Mouse (Mus musculus): Measurements from ENCODE around the gene Cga.

Gene Cga

DNA sequence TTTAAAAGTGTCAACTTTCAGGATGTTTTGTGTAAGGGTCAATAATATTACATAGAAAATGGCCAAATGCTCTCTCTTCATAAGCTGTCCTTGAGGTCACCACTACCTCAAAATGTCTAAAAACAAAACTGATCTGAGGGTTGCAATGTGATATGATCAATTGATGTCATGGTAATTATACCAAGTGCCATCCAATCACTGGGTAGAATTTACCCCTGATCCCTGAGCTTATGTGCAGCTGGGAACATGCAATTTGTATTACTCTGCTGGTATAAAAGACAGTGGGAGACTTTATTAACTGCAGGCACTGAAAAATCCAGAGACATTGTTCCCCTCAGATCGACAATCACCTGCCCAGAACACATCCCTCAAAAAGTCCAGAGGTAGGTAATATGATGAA is at the start of gene Cga:
Gene Cga (plus strand): TSS at position 301 of the 400 bp plus-strand sequence.
- no peak for DNase-seq

DNA sequence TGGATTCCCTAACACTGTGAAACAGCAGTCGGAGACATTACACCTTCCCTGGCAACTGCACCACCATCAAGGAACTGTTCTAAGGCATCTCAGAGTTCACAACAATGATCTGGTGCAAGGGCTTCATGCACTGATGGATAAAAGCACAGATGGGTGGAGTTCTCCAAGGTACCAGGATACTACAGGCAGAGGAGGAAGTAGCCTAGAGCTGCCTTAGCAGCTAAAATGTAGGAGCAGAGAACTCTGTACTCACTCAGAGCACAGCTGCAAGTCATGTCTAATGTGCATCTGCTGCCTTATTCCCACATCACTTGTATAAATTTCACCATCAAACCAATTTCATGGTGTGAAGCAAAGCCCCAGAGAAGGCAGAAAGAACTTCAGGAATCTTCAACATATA is 49.7 kb upstream of the Cga start:
- DNase-seq = no peak

DNA sequence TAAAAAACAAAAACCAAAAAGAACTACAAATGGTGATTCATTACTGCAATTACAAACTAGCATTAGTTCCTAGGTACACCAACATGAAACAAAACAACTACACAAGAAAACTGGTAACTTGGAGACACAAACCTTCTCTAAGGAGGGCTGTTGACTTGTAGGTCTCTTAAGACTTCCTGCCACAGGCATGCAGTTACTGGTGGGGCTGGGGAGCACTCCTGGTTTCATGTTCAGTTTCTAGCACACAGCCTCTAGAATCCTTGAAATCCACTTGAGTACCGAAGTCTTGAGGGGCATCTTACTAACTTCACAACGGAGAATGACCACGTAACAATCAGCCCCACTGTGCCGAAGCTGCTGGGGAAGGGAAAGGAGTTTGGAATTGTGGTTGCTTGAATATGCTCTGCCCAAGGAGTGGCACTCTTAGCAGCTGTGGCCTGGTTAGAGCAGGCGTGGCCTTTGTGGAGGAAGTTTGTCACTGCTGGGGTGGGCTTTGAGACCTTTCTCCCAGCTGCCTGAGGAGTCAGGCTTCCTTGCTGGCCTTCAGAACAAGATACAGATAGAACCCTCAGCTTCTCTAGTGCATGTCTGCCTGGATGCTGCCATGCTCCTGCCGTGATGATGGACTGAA is 45.8 kb upstream of the Cga start:
- DNase-seq = no peak

DNA sequence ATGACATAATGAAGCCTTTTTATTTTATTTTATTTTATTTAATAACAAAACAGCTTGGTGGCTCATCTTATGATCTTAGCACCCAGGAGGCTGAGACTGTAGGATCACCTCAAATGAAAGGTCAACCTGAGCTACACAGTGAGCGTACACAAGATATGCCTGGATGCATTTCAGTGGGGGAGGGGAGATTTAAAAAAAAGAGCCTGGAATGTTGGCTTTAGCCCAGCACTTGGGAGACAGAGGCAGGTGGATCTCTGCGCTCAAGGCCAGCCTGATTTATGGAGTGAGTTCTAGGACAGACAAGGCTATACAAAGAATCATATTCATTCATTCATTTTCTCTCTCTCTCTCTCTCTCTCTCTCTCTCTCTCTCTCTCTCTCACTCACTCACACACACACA is 43.4 kb upstream of the Cga start:
- no peak for DNase-seq

DNA sequence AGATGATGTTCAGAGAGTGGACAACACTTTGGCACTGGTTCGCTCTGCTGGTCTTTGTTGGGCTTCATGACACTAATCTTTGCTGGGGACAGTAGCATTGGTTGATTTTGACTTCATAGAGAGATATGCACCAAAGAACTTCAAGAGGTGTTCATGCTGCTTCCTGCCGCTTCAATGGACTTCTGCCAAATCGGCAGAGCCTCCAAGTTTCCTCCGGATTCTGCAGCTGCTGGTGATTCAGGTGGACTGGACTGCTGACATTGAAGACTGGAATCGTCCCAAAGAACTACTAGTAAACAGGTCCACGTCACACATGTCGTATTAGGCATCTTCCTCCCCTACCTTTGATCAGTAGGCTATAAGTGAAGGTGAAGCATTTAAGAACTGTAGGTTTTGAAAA is 41.5 kb upstream of the Cga start:
- DNase-seq = no peak

DNA sequence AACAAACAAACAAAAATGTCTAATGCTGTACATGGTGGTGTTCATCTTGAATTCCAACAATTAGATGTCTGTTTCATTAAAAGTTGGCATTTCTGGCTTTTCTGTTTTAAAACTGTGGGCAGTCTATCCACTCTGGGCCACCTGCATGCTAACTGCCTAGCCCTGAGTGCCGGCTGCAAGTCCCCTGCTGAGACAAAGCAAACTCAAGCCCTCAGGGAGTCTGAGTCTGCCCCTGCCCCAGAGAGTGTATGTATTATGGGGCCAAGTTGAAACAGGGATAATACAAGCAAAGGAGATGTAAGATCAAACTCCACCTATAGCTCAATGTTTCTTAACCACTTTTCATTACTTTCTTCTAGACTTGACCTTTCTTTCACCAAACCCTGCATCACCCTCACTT is 37.6 kb upstream of the Cga start:
- DNase-seq = no peak

DNA sequence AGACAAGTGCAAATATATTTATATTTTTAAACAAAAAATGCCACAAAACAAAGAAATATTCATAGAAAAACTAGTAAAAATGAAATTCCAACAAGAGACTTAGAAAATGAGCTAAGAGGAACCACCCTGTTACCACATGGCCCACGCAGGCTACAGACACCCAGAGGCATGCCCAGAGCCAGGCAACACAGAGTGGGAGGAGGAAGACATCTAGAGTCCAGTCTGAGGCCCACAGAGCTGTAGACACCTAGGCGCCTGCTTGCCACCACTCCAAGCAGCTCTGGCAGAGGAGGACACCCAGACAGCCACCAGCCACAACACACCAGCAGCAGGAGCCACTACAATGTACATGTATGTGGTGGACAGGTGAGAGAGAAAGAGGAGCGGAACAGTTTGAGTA is 34.7 kb upstream of the Cga start:
- DNase-seq = no peak

DNA sequence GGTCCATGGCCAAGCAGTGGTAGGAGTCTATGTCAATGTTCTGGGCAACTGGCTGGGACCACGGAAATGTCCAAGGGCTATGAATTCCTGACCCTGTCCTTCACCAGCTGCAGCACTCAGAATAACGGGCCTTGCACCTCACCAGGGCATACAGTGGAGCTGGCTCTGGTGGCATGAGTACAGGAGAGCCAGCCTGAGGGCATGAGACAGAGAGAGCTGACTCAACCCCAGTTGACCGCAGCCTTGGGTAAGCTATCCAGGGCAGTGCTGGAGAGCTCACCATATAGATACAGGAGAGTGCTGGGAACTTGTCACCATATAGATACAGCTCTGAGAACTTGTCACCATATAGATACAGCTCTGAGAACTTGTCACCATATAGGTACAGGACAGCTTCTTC is 34.2 kb upstream of the Cga start:
- DNase-seq = no peak

DNA sequence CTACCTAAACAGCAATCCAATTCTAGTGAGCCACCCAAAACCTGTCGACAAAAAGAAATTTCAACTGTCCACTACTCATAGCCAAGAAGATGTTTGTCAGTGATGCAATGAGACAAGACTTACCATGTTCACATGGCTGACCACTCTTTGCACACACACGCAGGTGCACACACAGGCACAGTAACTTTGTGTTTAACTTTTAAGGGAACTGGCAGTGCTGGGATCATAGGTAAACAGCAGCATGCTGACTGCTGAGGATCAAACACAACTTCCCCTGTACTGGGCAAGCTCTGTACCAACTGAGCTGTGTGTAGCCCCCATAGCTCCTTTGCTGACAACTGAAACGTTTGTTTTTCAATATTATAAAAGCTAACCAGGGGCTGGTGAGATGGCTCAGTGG is 32.1 kb upstream of the Cga start:
- DNase-seq = no peak

DNA sequence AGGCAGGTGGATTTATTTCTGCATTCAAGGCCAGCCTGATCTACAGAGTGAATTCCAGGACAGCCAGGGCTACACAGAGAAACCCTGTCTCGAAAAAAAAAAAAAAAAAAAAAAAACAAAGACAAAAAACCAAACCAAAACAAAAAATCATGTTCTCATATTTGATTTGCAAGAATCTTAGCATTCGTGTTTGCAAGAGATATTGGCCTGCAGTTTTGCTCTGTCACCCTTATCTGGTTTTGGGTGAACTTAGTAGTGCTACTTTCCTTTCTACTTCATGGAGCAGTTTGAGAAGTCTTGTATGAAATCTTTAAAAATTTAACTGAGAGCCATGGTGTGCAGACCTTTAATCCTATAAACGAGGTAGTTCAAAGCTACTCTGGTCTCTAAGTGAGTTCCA is 23.8 kb upstream of the Cga start:
- DNase-seq = no peak

DNA sequence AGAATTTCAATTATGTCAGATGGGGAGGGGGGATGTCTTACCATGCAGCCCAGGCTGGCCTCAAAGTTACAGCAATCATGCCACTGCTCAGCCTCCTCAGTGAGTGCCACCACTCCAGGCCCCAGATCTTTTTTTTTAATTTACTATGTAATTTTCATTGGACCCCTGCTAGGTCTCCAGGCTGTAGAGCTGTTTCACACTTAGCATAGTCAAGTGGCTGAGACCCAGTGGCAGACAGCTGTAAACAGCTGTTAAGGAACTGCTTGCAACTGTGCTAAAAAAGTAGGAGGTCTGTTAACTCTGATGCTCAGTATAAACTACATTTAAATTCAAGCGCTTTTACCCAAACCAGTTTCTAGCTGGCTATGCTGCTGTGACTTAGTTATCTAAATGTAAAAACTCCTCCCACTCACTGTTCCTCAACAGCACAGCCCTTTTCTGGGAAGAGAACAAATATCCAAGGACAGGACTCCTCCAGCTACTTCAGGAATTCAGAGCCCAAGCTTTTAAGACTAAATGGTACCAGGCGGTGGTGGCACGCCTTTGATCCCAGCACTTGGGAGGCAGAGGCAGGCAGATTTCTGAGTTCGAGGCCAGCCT is 20.6 kb upstream of the Cga start:
- no peak for DNase-seq

DNA sequence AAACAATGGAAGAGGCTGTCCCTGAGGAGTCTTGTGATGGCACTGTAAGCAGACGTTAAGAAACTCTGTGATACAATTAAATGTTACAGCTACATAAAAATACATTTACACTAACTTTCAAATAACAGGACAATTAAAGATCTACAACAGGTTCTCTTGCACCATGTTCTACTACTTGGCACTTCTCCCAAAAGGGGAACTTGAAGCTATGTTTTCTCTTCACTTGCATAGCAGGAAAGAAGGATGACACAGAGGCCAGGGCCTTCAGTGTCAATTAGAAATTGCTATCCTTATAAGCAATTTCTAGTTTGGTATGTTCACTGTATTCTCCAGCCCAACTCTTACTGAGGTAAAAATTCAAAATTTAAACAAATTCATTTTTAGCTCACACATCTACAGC is 19.3 kb upstream of the Cga start:
- DNase-seq = no peak

DNA sequence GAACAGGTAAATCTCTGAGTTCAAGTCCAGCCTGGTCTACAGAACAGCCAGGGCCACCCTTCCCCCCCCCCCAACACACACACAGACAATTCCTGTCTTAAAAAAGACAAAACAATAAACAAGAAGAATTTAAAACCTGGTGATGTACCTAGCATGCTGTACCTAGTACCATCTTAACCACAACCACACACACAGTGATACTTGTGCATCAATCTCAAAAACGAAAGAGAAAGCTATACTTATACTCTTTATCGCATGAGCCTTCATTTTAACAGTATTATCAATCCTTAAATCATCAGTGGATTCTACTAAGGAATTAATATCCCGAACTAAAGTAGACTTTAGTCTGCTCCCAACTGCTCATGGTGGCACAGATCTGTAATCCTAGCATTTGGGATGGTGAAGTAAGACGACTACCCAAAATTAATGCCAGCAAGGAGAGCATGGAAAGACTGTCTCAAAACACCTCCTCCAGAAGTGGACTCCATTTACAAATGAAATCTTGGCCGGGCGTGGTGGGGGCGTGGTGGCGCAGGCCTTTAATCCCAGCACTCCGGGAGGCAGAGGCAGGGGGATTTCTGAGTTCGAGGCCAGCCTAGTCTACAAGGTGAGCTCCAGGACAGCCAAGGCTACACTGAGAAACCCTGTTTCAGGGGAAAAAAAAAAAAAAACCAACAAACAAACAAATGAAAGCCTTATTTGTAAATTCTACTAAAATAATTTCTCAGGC is 12.5 kb upstream of the Cga start:
- no peak for DNase-seq

DNA sequence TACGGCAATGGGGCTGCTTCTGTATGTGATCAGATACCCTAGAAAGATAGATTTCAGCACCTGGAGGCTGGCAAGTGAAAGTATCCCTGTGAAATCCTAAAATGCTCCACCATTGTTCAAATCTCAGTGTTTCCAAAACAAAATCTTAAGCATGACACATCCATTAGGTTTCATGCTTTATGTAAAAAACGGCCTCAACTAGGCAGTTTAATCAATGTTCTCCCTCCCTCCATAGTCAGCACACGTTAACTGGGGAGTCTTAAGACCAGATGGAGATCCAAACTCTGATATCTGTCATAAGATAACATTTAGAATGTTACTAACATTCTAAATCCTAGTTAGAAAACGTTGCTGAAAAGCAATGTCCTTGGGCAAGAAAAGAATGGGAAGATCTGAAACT is 11.7 kb upstream of the Cga start:
- DNase-seq = no peak

DNA sequence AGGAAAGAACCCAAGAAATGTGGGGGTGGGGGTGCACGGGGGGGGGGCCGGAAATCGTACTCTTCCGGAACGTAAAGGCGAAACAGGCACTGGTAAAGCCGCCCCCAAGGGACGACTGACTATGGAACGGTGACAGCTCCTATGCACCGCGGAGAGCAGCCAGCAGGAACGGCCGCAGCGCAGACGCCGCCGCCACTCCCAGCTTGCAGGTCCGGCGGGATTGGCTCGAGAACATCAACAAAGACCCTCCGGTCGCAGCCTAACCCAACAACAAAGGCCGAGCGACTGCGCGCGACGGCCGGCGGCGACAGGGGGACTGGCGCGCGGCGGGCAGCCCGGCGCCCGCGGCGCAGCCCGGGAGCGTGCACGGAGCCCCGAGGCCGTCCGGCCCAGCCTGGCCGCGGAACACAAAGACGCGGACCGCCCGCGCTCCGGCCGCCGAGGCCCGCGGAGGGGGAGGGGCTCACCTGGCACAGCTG is 11.2 kb upstream of the Cga start:
- no peak for DNase-seq

DNA sequence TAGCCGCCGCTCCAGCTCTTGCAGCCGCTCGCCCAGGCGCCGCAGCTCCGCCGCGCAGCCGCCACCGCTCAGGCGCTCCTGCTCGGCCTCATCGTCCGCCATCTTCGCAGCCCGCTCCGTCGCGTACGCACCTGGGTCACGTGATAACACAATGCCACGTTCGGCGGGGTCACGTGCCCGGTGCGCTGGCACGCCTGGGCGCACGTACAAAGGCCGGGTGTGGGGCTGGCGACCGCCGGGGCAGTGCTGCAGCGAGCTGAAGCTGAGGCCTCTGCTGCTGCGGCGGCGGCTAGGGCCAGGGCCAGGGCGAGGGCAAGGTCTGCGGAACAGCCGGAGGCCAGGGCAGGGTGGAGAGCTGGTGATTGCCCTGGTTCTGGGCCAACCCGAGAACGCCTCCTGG is 10.8 kb upstream of the Cga start, which contains the start of gene Zfp292:
Gene Zfp292 (minus strand): TSS at position 143 of the 400 bp plus-strand sequence.
- peak; percentile 97 for DNase-seq

DNA sequence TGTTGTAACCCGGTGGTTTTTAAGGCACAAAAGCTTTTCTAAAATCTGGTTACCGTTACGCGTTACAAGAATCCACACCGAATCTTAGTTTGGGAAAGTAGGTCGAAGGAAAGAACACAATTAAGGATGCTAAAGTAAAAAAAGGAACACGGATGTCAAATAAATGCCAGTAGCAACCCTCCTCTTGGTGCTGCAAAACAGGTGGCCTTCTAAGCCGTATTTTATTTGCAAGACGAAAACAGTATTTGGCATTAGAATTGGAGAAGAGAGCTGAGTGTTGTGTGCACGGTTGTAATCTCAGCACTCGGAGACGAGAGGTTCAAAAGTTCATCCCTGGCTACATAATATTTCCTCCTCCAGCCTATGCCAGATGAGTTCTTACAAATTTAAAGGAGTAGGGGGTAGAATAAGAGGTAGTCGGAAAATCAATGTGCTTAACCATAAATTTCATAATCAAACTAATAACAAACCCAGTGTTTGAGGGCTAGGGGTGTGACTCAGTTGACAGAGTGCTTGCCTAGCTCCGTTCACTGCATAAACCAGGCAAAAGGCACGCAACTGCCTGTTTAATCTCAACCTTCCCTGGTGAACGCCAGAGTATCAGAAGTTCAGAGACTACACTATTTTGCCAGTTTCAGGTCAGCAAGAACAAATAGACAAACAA is 10.1 kb upstream of the Cga start:
- DNase-seq = no peak

DNA sequence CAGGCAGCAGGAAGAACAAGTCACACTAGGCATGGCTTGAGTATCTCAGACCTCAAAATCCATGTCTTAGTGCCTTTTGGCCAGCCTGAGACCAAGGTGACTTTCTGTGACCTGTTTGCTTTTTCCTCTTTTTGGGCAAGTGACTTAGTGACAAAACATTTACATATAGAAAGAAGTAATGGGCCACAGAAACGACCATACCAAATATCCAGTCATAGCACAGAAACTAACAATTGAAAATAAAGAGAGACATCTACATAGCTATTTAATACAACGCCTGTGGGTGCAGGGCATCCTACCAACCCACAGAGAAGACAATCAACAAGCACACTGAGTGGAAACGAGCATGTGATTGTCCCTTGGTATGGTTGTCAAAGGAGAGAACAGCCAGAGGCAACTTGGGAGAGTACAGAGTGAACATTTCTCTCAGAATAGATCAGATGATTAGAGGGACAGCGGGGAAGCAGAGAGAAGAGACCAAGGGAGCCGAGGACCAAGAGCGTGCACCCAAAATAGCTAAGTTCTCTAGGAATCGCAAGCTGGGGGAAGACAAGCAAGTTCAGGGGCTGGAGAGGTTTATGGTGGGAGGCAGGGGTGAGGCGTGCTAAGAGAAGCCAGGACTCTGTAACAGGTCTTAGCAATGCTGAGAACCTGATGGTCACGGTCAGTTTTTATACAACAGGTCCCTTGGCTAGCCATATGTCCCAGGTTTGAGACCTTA is 7.8 kb upstream of the Cga start:
- DNase-seq = no peak

DNA sequence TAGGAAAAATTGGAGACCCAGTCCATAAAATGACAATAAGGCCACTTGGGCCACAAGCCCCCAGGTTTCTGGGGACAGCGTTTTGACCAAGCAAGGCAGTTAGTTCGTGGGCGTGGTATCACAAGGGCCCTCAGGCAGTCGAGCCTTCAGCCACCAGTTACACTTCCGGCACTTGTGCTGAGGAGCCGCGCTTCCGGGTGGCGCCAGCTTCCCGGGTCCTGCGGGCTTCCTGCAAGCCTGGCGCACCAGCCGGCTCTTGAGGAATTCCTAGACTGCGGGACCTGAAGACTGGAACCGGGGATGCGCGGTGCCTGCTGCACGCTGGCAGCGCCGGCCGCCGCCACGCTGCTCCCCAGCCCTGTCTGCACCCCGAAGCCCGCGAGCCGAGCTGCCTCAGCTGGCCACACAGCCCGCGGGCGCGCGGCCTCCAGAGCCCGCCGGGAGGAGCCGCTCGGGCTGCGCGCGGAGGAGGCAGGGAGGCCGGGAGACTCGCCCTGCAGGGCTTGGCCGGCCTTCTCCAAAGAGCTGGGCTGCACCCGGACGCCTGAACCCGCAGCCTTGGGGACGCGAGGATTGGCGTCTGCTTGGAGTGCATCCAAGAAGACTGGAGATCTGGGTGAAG is 7.0 kb upstream of the Cga start:
- DNase-seq = peak; percentile 84

DNA sequence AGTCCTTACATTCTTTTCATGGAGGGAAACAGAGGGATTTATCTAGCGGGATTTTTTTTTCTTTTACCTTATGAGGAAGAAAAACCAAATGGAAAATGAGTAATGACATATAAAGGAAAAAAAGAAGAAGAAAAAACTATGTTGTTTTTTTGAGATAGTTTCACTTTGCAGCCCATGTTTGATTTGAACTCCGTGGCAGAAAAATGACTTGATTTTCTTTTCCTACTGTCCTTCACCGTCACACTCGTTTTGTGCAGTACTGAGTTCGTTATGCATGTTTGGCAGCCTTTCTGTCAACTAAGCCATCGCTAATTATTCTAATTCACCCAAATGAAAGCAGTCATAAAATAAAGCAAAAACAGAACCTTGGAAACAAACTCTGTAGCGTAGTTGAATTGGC is 6.3 kb upstream of the Cga start:
- DNase-seq = no peak

DNA sequence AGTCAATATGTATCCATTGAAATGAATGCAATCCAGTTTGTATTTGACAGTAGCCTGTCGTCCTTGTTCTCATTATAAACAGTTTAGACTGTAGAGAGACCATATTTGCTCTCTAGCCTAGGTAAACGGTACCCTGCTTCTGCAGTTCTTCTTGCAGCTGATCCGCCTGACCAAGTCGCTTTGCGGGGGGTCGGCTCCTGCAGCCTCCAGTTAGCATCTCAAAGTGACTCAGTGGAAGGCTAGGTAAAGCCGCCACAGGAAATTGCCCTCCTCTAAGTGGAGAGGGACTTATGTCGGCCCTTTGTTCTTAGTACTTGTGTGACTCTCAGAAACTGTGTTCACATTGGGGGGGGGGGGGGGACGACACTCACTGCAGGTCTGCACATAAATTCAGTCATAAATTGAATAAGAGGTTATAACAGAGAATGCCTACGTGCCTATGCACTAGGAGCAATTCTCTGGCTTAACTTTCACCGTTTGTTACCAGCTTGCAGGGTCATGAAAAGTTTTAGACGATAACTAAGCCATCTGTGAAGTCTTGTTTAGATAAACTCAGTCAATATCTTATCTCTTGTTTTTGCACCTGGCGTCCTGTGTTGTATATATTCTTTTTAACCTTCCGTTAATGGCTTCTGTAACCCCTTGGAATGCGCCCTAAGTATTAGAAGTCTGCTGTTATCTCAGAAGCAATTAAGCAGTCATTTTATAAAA is 4.3 kb upstream of the Cga start:
- no peak for DNase-seq

DNA sequence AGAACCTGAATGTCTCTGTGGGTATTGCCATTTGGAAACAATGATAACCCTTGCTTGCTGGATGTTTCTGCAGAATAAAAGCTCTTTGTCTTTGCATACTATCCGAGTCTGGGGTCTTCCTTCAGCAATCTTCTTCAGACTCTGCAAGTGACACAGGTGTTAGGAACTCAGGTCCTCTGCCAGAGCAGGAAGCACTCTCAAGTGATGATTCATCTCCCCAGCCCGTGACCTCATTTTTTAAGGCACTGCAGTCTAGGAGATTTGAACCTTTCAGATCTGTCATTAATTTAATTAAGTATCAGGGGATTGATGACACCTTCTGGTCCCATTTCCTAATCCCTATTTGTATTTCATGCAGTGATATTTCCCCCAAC is 3.8 kb upstream of the Cga start:
- DNase-seq = no peak

Data from kidney, adult 18-20 months (tissue).